Mouse (Mus musculus): ENCODE measurements around the gene Mrgprh. TPM values are rescaled to one million over a fixed set of nuclear protein-coding genes. Genes with fewer than 3 reads are reported as not detected.

Mrgprh gene
- polyA plus RNA-seq, 1 experiment from 2014 or later = not detected

- no peaks in the 10 kb centered on the region; the same call in 1 of the 2 replicates for H3K4me1 ChIP-seq (ENCODE audit: control insufficient read depth, insufficient read depth, low read length)
- no peaks in the 10 kb centered on the region for H3K27me3 ChIP-seq (ENCODE audit: control insufficient read depth, insufficient read depth, low read length)
- H3K9ac ChIP-seq (ENCODE audit: low read depth, low read length) = no peak overlapping the region
- ATAC-seq (ENCODE audit: low FRiP score, low TSS enrichment) = no peak
- no peaks in the 10 kb centered on the region for H3K36me3 ChIP-seq (ENCODE audit: control insufficient read depth, insufficient read depth, low read length)
- no peak overlapping the region for H3K27ac ChIP-seq (ENCODE audit: low read depth, low read length)
- no peaks in the 10 kb centered on the region for H3K9me3 ChIP-seq (ENCODE audit: control insufficient read depth, low read length)
- no peak overlapping the region for H3K4me2 ChIP-seq (replicated peaks; ENCODE audit: low read depth, low read length)
- WGBS = 83% methylated on average over 4 of the region's 4 CpGs
- H3K4me3 ChIP-seq (ENCODE audit: low read length) = no peak overlapping the region
These were observed 31.3 kb upstream of the Mrgprh start for GRCm38 (mm10) chr17:12844540-12844939.

- no peak overlapping the region for H3K4me2 ChIP-seq (replicated peaks; ENCODE audit: low read depth, low read length)
- 0 out of 2 replicates have a peak overlapping the region, but pooled peaks have one; percentile 24 for H3K27ac ChIP-seq (ENCODE audit: low read depth, low read length)
- no peaks in the 10 kb centered on the region for H3K9me3 ChIP-seq (ENCODE audit: control insufficient read depth, low read length)
- no peaks in the 10 kb centered on the region for H3K27me3 ChIP-seq (ENCODE audit: control insufficient read depth, insufficient read depth, low read length)
- H3K36me3 ChIP-seq (ENCODE audit: control insufficient read depth, insufficient read depth, low read length) = no peaks in the 10 kb centered on the region
- no peak overlapping the region for H3K9ac ChIP-seq (ENCODE audit: low read depth, low read length)
- ATAC-seq (ENCODE audit: low FRiP score, low TSS enrichment) = peak; percentile 60; the same call in 1 of the 2 replicates
- no peak overlapping the region for H3K4me3 ChIP-seq (ENCODE audit: low read length)
- H3K4me1 ChIP-seq (ENCODE audit: control insufficient read depth, insufficient read depth, low read length) = no peaks in the 10 kb centered on the region; the same call in 1 of the 2 replicates
- WGBS = 23% methylated on average over 5 of the region's 5 CpGs
These were observed 30.0 kb upstream of the Mrgprh start for GRCm38 (mm10) chr17:12845862-12846261.

- ATAC-seq (ENCODE audit: low FRiP score, low TSS enrichment) = peak; percentile 24; the same call in 1 of the 2 replicates
- Histone ChIP-seq H3K4me1 (ENCODE audit: control insufficient read depth, insufficient read depth, low read length) (no peaks in the 10 kb centered on the region; the same call in 1 of the 2 replicates), H3K36me3 (ENCODE audit: control insufficient read depth, insufficient read depth, low read length) (no peaks in the 10 kb centered on the region), H3K4me2 (replicated peaks; ENCODE audit: low read depth, low read length) (no peak overlapping the region), H3K27ac (ENCODE audit: low read depth, low read length) (peak overlapping the region; percentile 65), H3K9me3 (ENCODE audit: control insufficient read depth, low read length) (no peaks in the 10 kb centered on the region), H3K4me3 (ENCODE audit: low read length) (no peak overlapping the region), H3K9ac (ENCODE audit: low read depth, low read length) (no peak overlapping the region), H3K27me3 (ENCODE audit: control insufficient read depth, insufficient read depth, low read length) (no peaks in the 10 kb centered on the region)
- 62% methylated on average over 5 of the region's 5 CpGs for WGBS
These were observed 29.4 kb upstream of the Mrgprh start for GRCm38 (mm10) chr17:12846474-12846873.

GRCm38 (mm10) chr17:12847736-12848135, 28.1 kb upstream of the Mrgprh start:
- H3K4me2 ChIP-seq (replicated peaks; ENCODE audit: low read depth, low read length) = no peak overlapping the region
- no peaks in the 10 kb centered on the region for H3K9me3 ChIP-seq (ENCODE audit: control insufficient read depth, low read length)
- 45% methylated on average over 4 of the region's 4 CpGs for WGBS
- no peaks in the 10 kb centered on the region; the same call in 1 of the 2 replicates for H3K4me1 ChIP-seq (ENCODE audit: control insufficient read depth, insufficient read depth, low read length)
- no peak overlapping the region for H3K27ac ChIP-seq (ENCODE audit: low read depth, low read length)
- H3K9ac ChIP-seq (ENCODE audit: low read depth, low read length) = no peak overlapping the region
- H3K27me3 ChIP-seq (ENCODE audit: control insufficient read depth, insufficient read depth, low read length) = no peaks in the 10 kb centered on the region
- no peak for ATAC-seq (ENCODE audit: low FRiP score, low TSS enrichment)
- no peak overlapping the region for H3K4me3 ChIP-seq (ENCODE audit: low read length)
- H3K36me3 ChIP-seq (ENCODE audit: control insufficient read depth, insufficient read depth, low read length) = no peaks in the 10 kb centered on the region

GRCm38 (mm10) chr17:12849778-12850382, 26.0 kb upstream of the Mrgprh start:
- 88% methylated on average over 8 of the region's 8 CpGs for WGBS

GRCm38 (mm10) chr17:12851689-12852088, 24.1 kb upstream of the Mrgprh start:
- Histone ChIP-seq H3K4me3 (ENCODE audit: low read length) (no peak overlapping the region), H3K4me2 (replicated peaks; ENCODE audit: low read depth, low read length) (no peak overlapping the region)
- 72% methylated on average over 11 of the region's 11 CpGs for WGBS

More at GRCm38 (mm10) chr17:12849778-12850382, 26.0 kb upstream of the Mrgprh start:
- no peak overlapping the region for H3K4me3 ChIP-seq (ENCODE audit: low read length)
- no peaks in the 10 kb centered on the region for H3K9me3 ChIP-seq (ENCODE audit: control insufficient read depth, low read length)
- no peaks in the 10 kb centered on the region for H3K27me3 ChIP-seq (ENCODE audit: control insufficient read depth, insufficient read depth, low read length)
- H3K9ac ChIP-seq (ENCODE audit: low read depth, low read length) = no peak overlapping the region
- no peaks in the 10 kb centered on the region; the same call in 1 of the 2 replicates for H3K4me1 ChIP-seq (ENCODE audit: control insufficient read depth, insufficient read depth, low read length)
- ATAC-seq (ENCODE audit: low FRiP score, low TSS enrichment) = no peak
- no peaks in the 10 kb centered on the region for H3K36me3 ChIP-seq (ENCODE audit: control insufficient read depth, insufficient read depth, low read length)
- no peak overlapping the region for H3K27ac ChIP-seq (ENCODE audit: low read depth, low read length)
- H3K4me2 ChIP-seq (replicated peaks; ENCODE audit: low read depth, low read length) = no peak overlapping the region

GRCm38 (mm10) chr17:12853821-12854220, 22.0 kb upstream of the Mrgprh start:
- H3K9me3 ChIP-seq (ENCODE audit: control insufficient read depth, low read length) = no peaks in the 10 kb centered on the region
- 66% methylated on average over 2 of the region's 2 CpGs for WGBS

More at GRCm38 (mm10) chr17:12851689-12852088, 24.1 kb upstream of the Mrgprh start:
- Histone ChIP-seq H3K27ac (ENCODE audit: low read depth, low read length) (no peak overlapping the region), H3K9me3 (ENCODE audit: control insufficient read depth, low read length) (no peaks in the 10 kb centered on the region), H3K36me3 (ENCODE audit: control insufficient read depth, insufficient read depth, low read length) (no peaks in the 10 kb centered on the region), H3K27me3 (ENCODE audit: control insufficient read depth, insufficient read depth, low read length) (no peaks in the 10 kb centered on the region), H3K9ac (ENCODE audit: low read depth, low read length) (no peak overlapping the region), H3K4me1 (ENCODE audit: control insufficient read depth, insufficient read depth, low read length) (no peaks in the 10 kb centered on the region)
- ATAC-seq (ENCODE audit: low FRiP score, low TSS enrichment) = no peak

GRCm38 (mm10) chr17:12854386-12854785, 21.4 kb upstream of the Mrgprh start:
- no peaks in the 10 kb centered on the region for H3K36me3 ChIP-seq (ENCODE audit: control insufficient read depth, insufficient read depth, low read length)
- no peaks in the 10 kb centered on the region for H3K4me1 ChIP-seq (ENCODE audit: control insufficient read depth, insufficient read depth, low read length)
- H3K9ac ChIP-seq (ENCODE audit: low read depth, low read length) = no peak overlapping the region
- H3K27ac ChIP-seq (ENCODE audit: low read depth, low read length) = no peak overlapping the region
- no peaks in the 10 kb centered on the region for H3K9me3 ChIP-seq (ENCODE audit: control insufficient read depth, low read length)
- no peak for ATAC-seq (ENCODE audit: low FRiP score, low TSS enrichment)
- H3K27me3 ChIP-seq (ENCODE audit: control insufficient read depth, insufficient read depth, low read length) = no peaks in the 10 kb centered on the region
- WGBS = 96% methylated on average over 11 of the region's 11 CpGs
- H3K4me2 ChIP-seq (replicated peaks; ENCODE audit: low read depth, low read length) = no peak overlapping the region
- no peak overlapping the region for H3K4me3 ChIP-seq (ENCODE audit: low read length)

More at GRCm38 (mm10) chr17:12853821-12854220, 22.0 kb upstream of the Mrgprh start:
- Histone ChIP-seq H3K27me3 (ENCODE audit: control insufficient read depth, insufficient read depth, low read length) (no peaks in the 10 kb centered on the region), H3K36me3 (ENCODE audit: control insufficient read depth, insufficient read depth, low read length) (no peaks in the 10 kb centered on the region), H3K4me1 (ENCODE audit: control insufficient read depth, insufficient read depth, low read length) (no peaks in the 10 kb centered on the region), H3K27ac (ENCODE audit: low read depth, low read length) (no peak overlapping the region), H3K4me3 (ENCODE audit: low read length) (no peak overlapping the region), H3K4me2 (replicated peaks; ENCODE audit: low read depth, low read length) (no peak overlapping the region), H3K9ac (ENCODE audit: low read depth, low read length) (no peak overlapping the region)
- no peak for ATAC-seq (ENCODE audit: low FRiP score, low TSS enrichment)

GRCm38 (mm10) chr17:12857395-12857794, 18.4 kb upstream of the Mrgprh start:
- Histone ChIP-seq H3K27ac (ENCODE audit: low read depth, low read length) (no peak overlapping the region), H3K4me1 (ENCODE audit: control insufficient read depth, insufficient read depth, low read length) (no peaks in the 10 kb centered on the region), H3K36me3 (ENCODE audit: control insufficient read depth, insufficient read depth, low read length) (no peaks in the 10 kb centered on the region), H3K27me3 (ENCODE audit: control insufficient read depth, insufficient read depth, low read length) (no peaks in the 10 kb centered on the region), H3K4me2 (replicated peaks; ENCODE audit: low read depth, low read length) (no peak overlapping the region), H3K4me3 (ENCODE audit: low read length) (no peak overlapping the region), H3K9ac (ENCODE audit: low read depth, low read length) (no peak overlapping the region), H3K9me3 (ENCODE audit: control insufficient read depth, low read length) (no peaks in the 10 kb centered on the region)
- no peak for ATAC-seq (ENCODE audit: low FRiP score, low TSS enrichment)
- 38% methylated on average over 3 of the region's 3 CpGs for WGBS

Measured in kidney, embryonic 14.5 days (tissue).